Mouse (Mus musculus): Measurements from ENCODE around the gene Pdgfc.

- TF ChIP-seq MAFK (IDR thresholded peaks at IDR 0.05; ENCODE audit: insufficient read depth, low read depth, low read length) (no peak), CHD2 (IDR thresholded peaks at IDR 0.05; ENCODE audit: low read depth, low read length) (no peak), ZC3H11A (IDR thresholded peaks at IDR 0.05; ENCODE audit: borderline replicate concordance, low read depth, low read length) (no peak), HCFC1 (IDR thresholded peaks at IDR 0.05; ENCODE audit: borderline replicate concordance, insufficient read depth, low read length) (no peak)
Measured at GRCm38 (mm10) chr3:81110968-81111367, 74.8 kb downstream of the Pdgfc start.
